Mouse (Mus musculus) cortical plate, adult 2 months (tissue): ENCODE measurements around the gene Tbc1d5.

ENCODE experiments used
- CTCF ChIP-seq: fragments of 200-500 bp; IDR thresholded peaks from 2 replicates; pipeline ENCODE4 v1.5.1; 2011; ENCODE audit warnings: mild to moderate bottlenecking, control low read depth, low read length; ENCODE audit not compliant: insufficient read depth; ENCODE audit errors: extremely low read depth
- POLR2A ChIP-seq: fragments of 200-500 bp; IDR thresholded peaks from 2 replicates; pipeline ENCODE4 v1.6.1; 2011; ENCODE audit warnings: mild to moderate bottlenecking, low read length, control low read depth; ENCODE audit not compliant: insufficient read depth; ENCODE audit errors: extremely low read depth

DNA sequence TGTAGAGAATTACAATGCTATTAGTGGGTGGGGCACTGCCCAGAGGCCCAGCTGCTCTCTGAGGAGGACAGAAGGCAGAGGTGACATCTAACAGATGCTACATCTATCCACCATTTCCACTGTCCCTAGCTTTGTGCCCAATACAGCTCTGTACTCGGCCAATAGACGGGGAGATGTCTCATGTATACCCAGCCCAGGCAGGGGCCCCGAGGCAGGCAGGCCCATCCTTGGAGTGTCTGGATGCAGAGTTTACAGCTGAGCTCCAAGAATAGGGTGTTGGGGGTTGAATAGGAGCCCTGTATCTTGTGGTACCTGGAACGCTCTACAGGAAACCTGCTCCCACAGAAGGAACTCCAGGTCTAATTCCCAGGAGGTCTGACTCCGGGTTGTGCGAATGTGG, 444.4 kb downstream of the Tbc1d5 start:
- TF ChIP-seq POLR2A (no peak), CTCF (no peak)
